Mouse (Mus musculus) small intestine, adult 2 months (tissue): ENCODE data around the gene Wnt1.

Experiments
- CTCF ChIP-seq: fragments of 200-500 bp; IDR thresholded peaks from 2 replicates; pipeline ENCODE4 v1.5.1; 2012; ENCODE audit warnings: low read depth, mild to moderate bottlenecking, control low read depth, inconsistent platforms, low read length, moderate library complexity, mixed read lengths; ENCODE audit not compliant: insufficient replicate concordance, insufficient read length; ENCODE audit errors: extremely low read depth
- POLR2A ChIP-seq: fragments of 200-500 bp; IDR thresholded peaks from 2 replicates; pipeline ENCODE4 v1.6.1; 2012; ENCODE audit warnings: low read depth, mild to moderate bottlenecking, control low read depth, inconsistent platforms, low read length, moderate library complexity

GRCm38 (mm10) chr15:98806071-98806808 lies 16.6 kb downstream of the Wnt1 start:
- TF ChIP-seq POLR2A (no peak), CTCF (no peak)
